Mouse (Mus musculus) testis, adult 2 months (tissue): Measurements from ENCODE around the gene Pde4d. TPM values are rescaled to one million over a fixed set of nuclear protein-coding genes. Genes with fewer than 3 reads are reported as not detected.

Experiments used
- H3K27ac ChIP-seq: fragments of 200-500 bp; 2 replicates; pipeline ENCODE4 v1.5.1; 2012; ENCODE audit warnings: low read depth, low read length; ENCODE audit not compliant: control insufficient read depth, insufficient read depth
- H3K27me3 ChIP-seq: fragments of 200-500 bp; 2 replicates; pipeline ENCODE4 v1.6.1; 2012; ENCODE audit warnings: mild to moderate bottlenecking, low read length, moderate library complexity; ENCODE audit not compliant: control insufficient read depth, insufficient read depth
- H3K36me3 ChIP-seq: fragments of 200-500 bp; 2 replicates; pipeline ENCODE4 v1.6.1; 2012; ENCODE audit warnings: mild to moderate bottlenecking, low read length; ENCODE audit not compliant: control insufficient read depth, insufficient read depth
- H3K4me1 ChIP-seq: fragments of 200-500 bp; 2 replicates; pipeline ENCODE4 v1.6.1; 2012; ENCODE audit warnings: low read length; ENCODE audit not compliant: control insufficient read depth, insufficient read depth
- H3K4me3 ChIP-seq: fragments of 200-500 bp; 2 replicates; pipeline ENCODE4 v1.5.1; 2012; ENCODE audit warnings: low read depth, mild to moderate bottlenecking, low read length, moderate library complexity, mixed read lengths; ENCODE audit not compliant: control insufficient read depth
- CTCF ChIP-seq: fragments of 200-500 bp; IDR thresholded peaks from 2 replicates; pipeline ENCODE4 v1.5.1; 2012; ENCODE audit warnings: low read depth, mild to moderate bottlenecking, inconsistent platforms, low read length, moderate library complexity; ENCODE audit not compliant: control insufficient read depth, insufficient read depth, insufficient replicate concordance
- POLR2A ChIP-seq: fragments of 200-500 bp; IDR thresholded peaks from 2 replicates; pipeline ENCODE4 v1.6.1; 2012; ENCODE audit warnings: low read depth, mild to moderate bottlenecking, inconsistent platforms, low read length, moderate library complexity; ENCODE audit not compliant: control insufficient read depth
- polyA plus RNA-seq: library from polyadenylated mRNA; depleted of rRNA; stranded (reverse); fragments of >200 nt; gene quantifications from 2 replicates; pipeline ENCODE4 v1.2.3, GENCODE M21; 2012

The Pde4d gene
- polyA plus RNA-seq, 1 experiment, result 2.1 TPM

- Histone ChIP-seq H3K4me1 (no peaks in the 10 kb centered on the region), H3K27ac (no peak overlapping the region), H3K36me3 (no peaks in the 10 kb centered on the region), H3K4me3 (no peak overlapping the region), H3K27me3 (no peaks in the 10 kb centered on the region)
- TF ChIP-seq CTCF, result no peak
- no peak for TF ChIP-seq POLR2A
These were observed 1243.1 kb downstream of the Pde4d start for GRCm38 (mm10) chr13:109692851-109693250.

- TF ChIP-seq CTCF (no peak), POLR2A (no peak)
- Histone ChIP-seq H3K27ac (no peak overlapping the region), H3K4me3 (no peak overlapping the region), H3K36me3 (no peaks in the 10 kb centered on the region), H3K27me3 (no peaks in the 10 kb centered on the region), H3K4me1 (no peaks in the 10 kb centered on the region)
These were observed 1244.0 kb downstream of the Pde4d start for GRCm38 (mm10) chr13:109693769-109694168.

- TF ChIP-seq CTCF, result no peak
- TF ChIP-seq POLR2A, result no peak
- no peak overlapping the region for H3K27ac ChIP-seq
- H3K36me3 ChIP-seq, result no peaks in the 10 kb centered on the region
- no peak overlapping the region for H3K4me3 ChIP-seq
- no peaks in the 10 kb centered on the region for H3K27me3 ChIP-seq
- no peaks in the 10 kb centered on the region for H3K4me1 ChIP-seq
These were observed 1244.5 kb downstream of the Pde4d start for GRCm38 (mm10) chr13:109694293-109694692.

GRCm38 (mm10) chr13:109695098-109695497 is 1245.3 kb downstream of the Pde4d start:
- Histone ChIP-seq H3K36me3 (no peaks in the 10 kb centered on the region), H3K27ac (no peak overlapping the region), H3K4me1 (no peaks in the 10 kb centered on the region), H3K27me3 (no peaks in the 10 kb centered on the region), H3K4me3 (no peak overlapping the region)
- TF ChIP-seq POLR2A, result no peak
- TF ChIP-seq CTCF, result no peak

- Histone ChIP-seq H3K4me3 (no peak overlapping the region), H3K27ac (no peak overlapping the region), H3K36me3 (no peaks in the 10 kb centered on the region), H3K27me3 (no peaks in the 10 kb centered on the region), H3K4me1 (no peaks in the 10 kb centered on the region)
- TF ChIP-seq POLR2A, result no peak
- TF ChIP-seq CTCF, result no peak
These were observed 1256.4 kb downstream of the Pde4d start for GRCm38 (mm10) chr13:109706141-109706540.

GRCm38 (mm10) chr13:109706579-109706978 is 1256.8 kb downstream of the Pde4d start:
- no peaks in the 10 kb centered on the region for H3K27me3 ChIP-seq
- no peak overlapping the region for H3K27ac ChIP-seq
- H3K4me1 ChIP-seq, result no peaks in the 10 kb centered on the region
- TF ChIP-seq POLR2A (no peak), CTCF (no peak)
- no peaks in the 10 kb centered on the region for H3K36me3 ChIP-seq
- H3K4me3 ChIP-seq, result no peak overlapping the region

GRCm38 (mm10) chr13:109707154-109707553 is 1257.4 kb downstream of the Pde4d start:
- Histone ChIP-seq H3K4me1 (no peaks in the 10 kb centered on the region), H3K27ac (no peak overlapping the region), H3K36me3 (no peaks in the 10 kb centered on the region), H3K27me3 (no peaks in the 10 kb centered on the region), H3K4me3 (no peak overlapping the region)
- TF ChIP-seq POLR2A, result no peak
- no peak for TF ChIP-seq CTCF

- Histone ChIP-seq H3K27ac (no peak overlapping the region), H3K4me1 (no peaks in the 10 kb centered on the region), H3K4me3 (no peak overlapping the region), H3K27me3 (no peaks in the 10 kb centered on the region), H3K36me3 (no peaks in the 10 kb centered on the region)
- no peak for TF ChIP-seq POLR2A
- no peak for TF ChIP-seq CTCF
These were observed 1258.6 kb downstream of the Pde4d start for GRCm38 (mm10) chr13:109708326-109708725.
